In genomic region chr7:30064622-30065021, GRCm38 (mm10) we compare ENCODE assay signal across 17 mouse cellular contexts. TPM values are rescaled to one million over a fixed set of nuclear protein-coding genes. Genes with fewer than 3 reads are reported as not detected.
A peak's percentile ranks its signal among the peaks of the same experiment; 100 is the strongest.
DNase-seq lines count a peak whose midpoint lies in the region; TF ChIP-seq lines count a peak whose summit lies in the region.
"Had no signal": no experiment of that assay in that cellular context is flagged by ENCODE, and none has a peak within 500 bp of the region (broad histone marks: within the 10 kb centered on the region; RNA-seq: fewer than 3 reads in every experiment).

No protein-coding gene starts in this region.

- H3ac ChIP-seq in C2C12 (ENCODE audit: control insufficient read depth, insufficient read length, low read depth) = no peak overlapping the region

- no peak overlapping the region for H3K4me3 ChIP-seq in gastrocnemius, adult 2 months
- H3K4me3 ChIP-seq in left cerebral cortex, adult 2 months = no peak overlapping the region
- no peak overlapping the region for H3K4me3 ChIP-seq in C2C12 (ENCODE audit: insufficient read depth, poor library complexity, severe bottlenecking)
- H3K4me3 ChIP-seq: hindbrain, embryonic 12.5 days; midbrain, embryonic 10.5 days had no signal

- H3K36me3 ChIP-seq in C2C12 (ENCODE audit: control insufficient read depth, insufficient read depth) = peaks cover 4% of the 10 kb centered on the region

- DNase-seq in gastrocnemius, adult 2 months = peak; percentile 30
- no peak for DNase-seq in gastrocnemius, postnatal 4 days (ENCODE audit: low spot score in 2 of 2)
- no peak for DNase-seq in left cerebral cortex, adult 2 months (ENCODE audit: extremely low spot score in 1 of 2, low spot score in 2 of 2)
- DNase-seq in left cerebral cortex, adult 11 months (ENCODE audit: low spot score) = no peak
- no peak for DNase-seq in brain, embryonic 14.5 days (ENCODE audit: low read depth)
- DNase-seq in left cerebral cortex, postnatal 4 days = no peak
- DNase-seq in gastrocnemius, postnatal 14 days = no peak
- DNase-seq: adrenal gland, postnatal 25 days; cerebellum, postnatal 14 days; kidney, adult 8-10 months; lung, postnatal 14 days; thymus, adult 18-20 months had no signal

- H3K79me2 ChIP-seq in C2C12 (ENCODE audit: control insufficient read depth, insufficient read depth) = no peaks in the 10 kb centered on the region

- TF ChIP-seq POLR2A in brain, embryonic 14.5 days (IDR thresholded peaks at IDR 0.05; ENCODE audit: borderline replicate concordance, extremely low read depth, insufficient read depth, insufficient read length, poor library complexity, severe bottlenecking) = no peak

- no peaks in the 10 kb centered on the region for H3K79me3 ChIP-seq in C2C12 (ENCODE audit: low read depth)

- no peak overlapping the region for H3K27ac ChIP-seq in gastrocnemius, adult 2 months
- H3K27ac ChIP-seq in left cerebral cortex, adult 2 months = no peak overlapping the region
- H3K27ac ChIP-seq: hindbrain, embryonic 12.5 days; midbrain, embryonic 10.5 days had no signal

- H3K27me3 ChIP-seq in C2C12 (ENCODE audit: control insufficient read depth, insufficient read depth, insufficient read length) = no peaks in the 10 kb centered on the region
- H3K27me3 ChIP-seq: hindbrain, embryonic 12.5 days had no signal

- intact Hi-C loops in gastrocnemius, adult 2 months (cut with DNase I) = loop anchor here (10.0 kb wide), 1 partner anchor 50 kb away; no protein-coding TSS in a partner anchor
- intact Hi-C loops in left cerebral cortex, adult 2 months (cut with DNase I) = no loop called here
- intact Hi-C loops in left cerebral cortex, postnatal 4 days (cut with DNase I) = loop anchor here (10.0 kb wide), 1 partner anchor 50 kb away; no protein-coding TSS in a partner anchor
- intact Hi-C loops in gastrocnemius, postnatal 14 days (cut with DNase I; ENCODE audit: low total_unique reads) = no loop called here

- TF ChIP-seq CTCF in gastrocnemius, adult 2 months (IDR thresholded peaks at IDR 0.05) = peak; percentile 47
- TF ChIP-seq CTCF in left cerebral cortex, adult 2 months (IDR thresholded peaks at IDR 0.05) = peak; percentile 48
- TF ChIP-seq CTCF in C2C12 (IDR thresholded peaks at IDR 0.05; ENCODE audit: control insufficient read depth, insufficient read depth, insufficient read length) = peak; percentile 29
- TF ChIP-seq CTCF in brain, embryonic 14.5 days (IDR thresholded peaks at IDR 0.05; ENCODE audit: borderline replicate concordance, extremely low read depth, insufficient read depth, insufficient read length) = peak; percentile 26; the same call in 1 of the 2 replicates

TF ChIP-seq in C2C12, 6 proteins besides CTCF, POLR2A, EP300 and RAD21:
- no peak for TF ChIP-seq FOSL1 (IDR thresholded peaks at IDR 0.05; ENCODE audit: insufficient read depth, low read length, poor library complexity, severe bottlenecking)
- TF ChIP-seq MAX (IDR thresholded peaks at IDR 0.05) = no peak
- TF ChIP-seq CEBPB (IDR thresholded peaks at IDR 0.05; ENCODE audit: low read depth) = no peak
- no peak for TF ChIP-seq USF1 (IDR thresholded peaks at IDR 0.05; ENCODE audit: low read depth)
- no peak for TF ChIP-seq MYOG (IDR thresholded peaks at IDR 0.05; ENCODE audit: control insufficient read depth, extremely low read depth, insufficient read length)
- no peak for TF ChIP-seq MYOD1 (IDR thresholded peaks at IDR 0.05; ENCODE audit: control insufficient read depth, insufficient read length, low read depth)

RNA-seq across cellular contexts. Expression of gene Zfp82, which starts 8.1 kb away (rescaled TPM):
- 1 to 10 TPM; 1.3 to 2.3 TPM for total RNA-seq in gastrocnemius, adult 2 months (2021)
- 1 to 10 TPM; 4.4 to 5.3 TPM for total RNA-seq in gastrocnemius, postnatal 4 days (2021)
- total RNA-seq in left cerebral cortex, adult 2 months (2021) = 1 to 10 TPM; 3.6 to 3.8 TPM
- polyA plus RNA-seq in C2C12 (2012; fragmentation: generic; extraction: Trizol) = 2.0 TPM
- 3.2 and 4.9 TPM in 2 replicates for polyA plus RNA-seq in brain, embryonic 14.5 days (2012; rRNA removed)
- total RNA-seq in left cerebral cortex, postnatal 4 days (2021) = 1 to 10 TPM; 4.6 to 8.5 TPM
- 1 to 10 TPM; 1.0 to 1.6 TPM for total RNA-seq in gastrocnemius, postnatal 14 days (2021)

RNA-seq across cellular contexts. Expression of gene Zfp14, which starts 13.4 kb away (rescaled TPM):
- 1 to 10 TPM; 1.8 to 2.1 TPM for total RNA-seq in gastrocnemius, adult 2 months (2021)
- 1 to 10 TPM; 2.4 to 3.4 TPM for total RNA-seq in gastrocnemius, postnatal 4 days (2021)
- 1 to 10 TPM; 6.8 to 7.8 TPM for total RNA-seq in left cerebral cortex, adult 2 months (2021)
- polyA plus RNA-seq in C2C12 (2012; fragmentation: generic; extraction: Trizol) = 0.40 TPM
- 12.6 and 13.0 TPM in 2 replicates for polyA plus RNA-seq in brain, embryonic 14.5 days (2012; rRNA removed)
- 10 to 100 TPM; 10.9 to 11.5 TPM for total RNA-seq in left cerebral cortex, postnatal 4 days (2021)
- 1 to 10 TPM; 1.5 to 2.0 TPM for total RNA-seq in gastrocnemius, postnatal 14 days (2021)

RNA-seq across cellular contexts. Expression of gene Gm26920, which starts 25.6 kb away (rescaled TPM):
- total RNA-seq in gastrocnemius, adult 2 months (2021) = under 1 TPM in 1 of 2 experiments, not detected in 1; 0.59 TPM
- total RNA-seq in gastrocnemius, postnatal 4 days (2021) = not detected
- total RNA-seq in left cerebral cortex, adult 2 months (2021) = 1 to 10 TPM; 1.1 to 1.4 TPM
- 0.05 TPM for polyA plus RNA-seq in C2C12 (2012; fragmentation: generic; extraction: Trizol)
- polyA plus RNA-seq in brain, embryonic 14.5 days (2012; rRNA removed) = 0.38 and 1.1 TPM in 2 replicates
- total RNA-seq in left cerebral cortex, postnatal 4 days (2021) = 1 to 10 TPM in 1 of 2 experiments, not detected in 1; 1.9 TPM
- under 1 TPM in 1 of 2 experiments, not detected in 1; 0.80 TPM for total RNA-seq in gastrocnemius, postnatal 14 days (2021)
- total RNA-seq: adrenal gland, postnatal 25 days; layer of hippocampus, adult 8-10 months had no signal
- polyA plus RNA-seq: heart, embryonic 16.5 days had no signal

RNA-seq across cellular contexts. Expression of gene Zfp566, which starts 25.7 kb away (rescaled TPM):
- 1 to 10 TPM; 1.2 to 3.4 TPM for total RNA-seq in gastrocnemius, adult 2 months (2021)
- total RNA-seq in gastrocnemius, postnatal 4 days (2021) = 1 to 10 TPM; 4.8 to 5.6 TPM
- total RNA-seq in left cerebral cortex, adult 2 months (2021) = 1 to 10 TPM; 7.0 to 7.2 TPM
- 3.1 TPM for polyA plus RNA-seq in C2C12 (2012; fragmentation: generic; extraction: Trizol)
- polyA plus RNA-seq in brain, embryonic 14.5 days (2012; rRNA removed) = 9.2 and 10.5 TPM in 2 replicates
- total RNA-seq in left cerebral cortex, postnatal 4 days (2021) = 10 to 100 TPM; 12.9 to 17.3 TPM
- total RNA-seq in gastrocnemius, postnatal 14 days (2021) = 1 to 10 TPM; 1.1 to 1.8 TPM

RNA-seq across cellular contexts. Expression of gene Zfp260, which starts 30.0 kb away (rescaled TPM):
- total RNA-seq in gastrocnemius, adult 2 months (2021) = 10 to 100 TPM; 33.5 to 39.2 TPM
- total RNA-seq in gastrocnemius, postnatal 4 days (2021) = 10 to 100 TPM; 52.5 to 65.2 TPM
- total RNA-seq in left cerebral cortex, adult 2 months (2021) = 10 to 100 TPM; 71.7 to 72.1 TPM
- 8.6 TPM for polyA plus RNA-seq in C2C12 (2012; fragmentation: generic; extraction: Trizol)
- 44.0 and 50.7 TPM in 2 replicates for polyA plus RNA-seq in brain, embryonic 14.5 days (2012; rRNA removed)
- total RNA-seq in left cerebral cortex, postnatal 4 days (2021) = 10 to 100 TPM; 64.8 to 65.3 TPM
- total RNA-seq in gastrocnemius, postnatal 14 days (2021) = 10 to 100 TPM; 29.9 to 33.5 TPM

Comparison
In these comparisons a context has a peak if more than half of its experiments do, and no peak if none do; other contexts are left out.
1. intact Hi-C loops: an anchor here in gastrocnemius, adult 2 months (10.0 kb wide) and left cerebral cortex, postnatal 4 days (10.0 kb wide); none called in left cerebral cortex, adult 2 months and gastrocnemius, postnatal 14 days.